Mouse (Mus musculus) midbrain, embryonic 13.5 days (tissue): ENCODE results near the gene Slc38a10. TPM values are rescaled to one million over a fixed set of nuclear protein-coding genes. Genes with fewer than 3 reads are reported as not detected.

ENCODE experiments used
- ATAC-seq: fragments of 200-750 bp; cut with Nextera tagmentation; 2 replicates; pipeline ENCODE4 v1.8.0; 2017; ENCODE audit warnings: mild to moderate bottlenecking, moderate TSS enrichment, moderate library complexity
- H3K27ac ChIP-seq: fragments of 300-500 bp; sonication (generic); 2 replicates; pipeline ENCODE4 v1.5.1; 2015; ENCODE audit warnings: inconsistent platforms, mild to moderate bottlenecking, moderate library complexity
- H3K27me3 ChIP-seq: fragments of 300-500 bp; sonication (generic); 2 replicates; pipeline ENCODE4 v1.6.1; 2015; ENCODE audit warnings: mild to moderate bottlenecking, inconsistent platforms
- H3K36me3 ChIP-seq: fragments of 300-500 bp; sonication (generic); 2 replicates; pipeline ENCODE4 v1.6.1; 2015; ENCODE audit warnings: mild to moderate bottlenecking, inconsistent platforms
- H3K4me1 ChIP-seq: fragments of 300-500 bp; sonication (generic); replicated peaks from 2 replicates; pipeline ENCODE4 v1.6.1; 2015; ENCODE audit warnings: inconsistent platforms
- H3K4me2 ChIP-seq: fragments of 300-500 bp; sonication (generic); replicated peaks from 2 replicates; pipeline ENCODE4 v1.6.1; 2015; ENCODE audit warnings: moderate library complexity, mild to moderate bottlenecking, inconsistent platforms
- H3K4me3 ChIP-seq: fragments of 300-500 bp; sonication (generic); replicated peaks from 2 replicates; pipeline ENCODE4 v1.5.1; 2015; ENCODE audit warnings: mild to moderate bottlenecking, inconsistent platforms
- H3K9ac ChIP-seq: fragments of 300-500 bp; sonication (generic); replicated peaks from 2 replicates; pipeline ENCODE4 v1.6.1; 2015; ENCODE audit warnings: mild to moderate bottlenecking, inconsistent platforms
- H3K9me3 ChIP-seq: fragments of 300-500 bp; sonication (generic); 2 replicates; pipeline ENCODE4 v1.6.1; 2016; ENCODE audit warnings: mild to moderate bottlenecking, inconsistent platforms
- WGBS: fragments of 180-500 bp; shearing (Covaris S2); methylation state at CpG from one replicate; pipeline ENCODE4 v1.1.7; 2015; 5-methylcytosine and 5-hydroxymethylcytosine counted together
- polyA plus RNA-seq: library from polyadenylated mRNA; unstranded; fragments of >200 nt; fragmentation: Nextera tagmentation; extraction: Ambion mirVana; gene quantifications from 2 replicates; pipeline ENCODE4 v1.2.1, GENCODE M21; 2015

The Slc38a10 gene
- polyA plus RNA-seq, 1 experiment from 2014 or later = 109 TPM

GRCm38 (mm10) chr11:120149510-120150200 is 1.5 kb downstream of the Slc38a10 start:
- Histone ChIP-seq H3K4me2 (peak overlapping the region; percentile 84), H3K9me3 (no peaks in the 10 kb centered on the region), H3K27ac (no peak overlapping the region), H3K4me1 (peaks cover 18% of the 10 kb centered on the region), H3K4me3 (peak overlapping the region; percentile 90), H3K27me3 (no peaks in the 10 kb centered on the region), H3K9ac (peak overlapping the region; percentile 89), H3K36me3 (no peaks in the 10 kb centered on the region)
- ATAC-seq = no peak
- 46% methylated on average over 6 of the region's 6 CpGs for WGBS

GRCm38 (mm10) chr11:120148201-120148855 is 2.8 kb downstream of the Slc38a10 start:
- H3K4me1 ChIP-seq = peaks cover 22% of the 10 kb centered on the region
- no peak overlapping the region for H3K27ac ChIP-seq
- no peak for ATAC-seq
- 0 out of 2 replicates have a peak, but pooled peaks cover 6% of the 10 kb centered on the region for H3K36me3 ChIP-seq
- H3K9me3 ChIP-seq = no peaks in the 10 kb centered on the region
- H3K9ac ChIP-seq = no peak overlapping the region
- WGBS = 89% methylated on average over 8 of the region's 8 CpGs
- H3K4me3 ChIP-seq = no peak overlapping the region
- no peak overlapping the region for H3K4me2 ChIP-seq
- no peaks in the 10 kb centered on the region for H3K27me3 ChIP-seq

- H3K4me2 ChIP-seq = no peak overlapping the region
- H3K4me1 ChIP-seq = peaks cover 15% of the 10 kb centered on the region
- ATAC-seq = no peak
- no peak overlapping the region for H3K4me3 ChIP-seq
- H3K9me3 ChIP-seq = no peaks in the 10 kb centered on the region
- 87% methylated on average over 13 of the region's 13 CpGs for WGBS
- no peaks in the 10 kb centered on the region for H3K27me3 ChIP-seq
- H3K9ac ChIP-seq = no peak overlapping the region
- H3K27ac ChIP-seq = no peak overlapping the region
- peaks cover 12% of the 10 kb centered on the region for H3K36me3 ChIP-seq
These were observed 7.2 kb downstream of the Slc38a10 start for GRCm38 (mm10) chr11:120143708-120144497.

- H3K27ac ChIP-seq = no peak overlapping the region
- H3K36me3 ChIP-seq = peaks cover 17% of the 10 kb centered on the region
- H3K4me1 ChIP-seq = peaks cover 14% of the 10 kb centered on the region
- no peak for ATAC-seq
- H3K4me3 ChIP-seq = no peak overlapping the region
- WGBS = 74% methylated on average over 3 of the region's 3 CpGs
- H3K4me2 ChIP-seq = no peak overlapping the region
- H3K27me3 ChIP-seq = no peaks in the 10 kb centered on the region
- H3K9ac ChIP-seq = no peak overlapping the region
- H3K9me3 ChIP-seq = no peaks in the 10 kb centered on the region
These were observed 8.5 kb downstream of the Slc38a10 start for GRCm38 (mm10) chr11:120142601-120143051.

GRCm38 (mm10) chr11:120140255-120140654 is 10.9 kb downstream of the Slc38a10 start:
- no peaks in the 10 kb centered on the region for H3K27me3 ChIP-seq
- H3K9ac ChIP-seq = no peak overlapping the region
- H3K27ac ChIP-seq = no peak overlapping the region
- no peak for ATAC-seq
- H3K4me1 ChIP-seq = peaks cover 22% of the 10 kb centered on the region
- no peak overlapping the region for H3K4me2 ChIP-seq
- H3K9me3 ChIP-seq = no peaks in the 10 kb centered on the region
- H3K36me3 ChIP-seq = peaks cover 20% of the 10 kb centered on the region
- no peak overlapping the region for H3K4me3 ChIP-seq
- WGBS = 70% methylated on average over 6 of the region's 6 CpGs

- H3K27ac ChIP-seq = no peak overlapping the region
- no peak overlapping the region for H3K4me3 ChIP-seq
- 92% methylated on average over 10 of the region's 10 CpGs for WGBS
- H3K27me3 ChIP-seq = no peaks in the 10 kb centered on the region
- ATAC-seq = no peak
- H3K9me3 ChIP-seq = no peaks in the 10 kb centered on the region
- H3K4me2 ChIP-seq = no peak overlapping the region
- H3K36me3 ChIP-seq = peaks cover 29% of the 10 kb centered on the region
- no peak overlapping the region for H3K9ac ChIP-seq
- H3K4me1 ChIP-seq = peaks cover 22% of the 10 kb centered on the region
These were observed 11.8 kb downstream of the Slc38a10 start for GRCm38 (mm10) chr11:120139309-120139731.

GRCm38 (mm10) chr11:120137625-120138004 is 13.5 kb downstream of the Slc38a10 start:
- no peaks in the 10 kb centered on the region for H3K9me3 ChIP-seq
- H3K4me1 ChIP-seq = peaks cover 14% of the 10 kb centered on the region
- H3K4me3 ChIP-seq = no peak overlapping the region
- 55% methylated on average over 5 of the region's 5 CpGs for WGBS
- H3K9ac ChIP-seq = no peak overlapping the region
- peaks cover 34% of the 10 kb centered on the region for H3K36me3 ChIP-seq
- no peaks in the 10 kb centered on the region for H3K27me3 ChIP-seq
- no peak overlapping the region for H3K27ac ChIP-seq
- no peak overlapping the region for H3K4me2 ChIP-seq
- no peak for ATAC-seq

GRCm38 (mm10) chr11:120136796-120137624 is 14.1 kb downstream of the Slc38a10 start:
- WGBS = 63% methylated on average over 23 of the region's 23 CpGs

GRCm38 (mm10) chr11:120136195-120136594 is 15.0 kb downstream of the Slc38a10 start:
- H3K4me2 ChIP-seq = no peak overlapping the region
- 95% methylated on average over 8 of the region's 8 CpGs for WGBS
- H3K36me3 ChIP-seq = peaks cover 48% of the 10 kb centered on the region
- H3K4me1 ChIP-seq = peaks cover 8% of the 10 kb centered on the region
- ATAC-seq = no peak
- H3K4me3 ChIP-seq = no peak overlapping the region
- H3K9ac ChIP-seq = no peak overlapping the region
- H3K27ac ChIP-seq = no peak overlapping the region
- H3K9me3 ChIP-seq = no peaks in the 10 kb centered on the region
- no peaks in the 10 kb centered on the region for H3K27me3 ChIP-seq

More at GRCm38 (mm10) chr11:120136796-120137624, 14.1 kb downstream of the Slc38a10 start:
- Histone ChIP-seq H3K36me3 (peaks cover 40% of the 10 kb centered on the region), H3K9me3 (no peaks in the 10 kb centered on the region), H3K9ac (no peak overlapping the region), H3K27me3 (no peaks in the 10 kb centered on the region), H3K27ac (no peak overlapping the region), H3K4me3 (no peak overlapping the region), H3K4me2 (no peak overlapping the region), H3K4me1 (peaks cover 8% of the 10 kb centered on the region)
- ATAC-seq = no peak

GRCm38 (mm10) chr11:120134847-120135530 is 16.2 kb downstream of the Slc38a10 start:
- H3K27me3 ChIP-seq = no peaks in the 10 kb centered on the region
- H3K9ac ChIP-seq = no peak overlapping the region
- H3K36me3 ChIP-seq = peaks cover 55% of the 10 kb centered on the region
- H3K4me1 ChIP-seq = peaks cover 8% of the 10 kb centered on the region
- no peaks in the 10 kb centered on the region for H3K9me3 ChIP-seq
- ATAC-seq = no peak
- no peak overlapping the region for H3K4me2 ChIP-seq
- H3K4me3 ChIP-seq = no peak overlapping the region
- H3K27ac ChIP-seq = no peak overlapping the region
- WGBS = 95% methylated on average over 9 of the region's 9 CpGs

GRCm38 (mm10) chr11:120134148-120134547 is 17.0 kb downstream of the Slc38a10 start:
- H3K27ac ChIP-seq = no peak overlapping the region
- ATAC-seq = no peak
- peaks cover 59% of the 10 kb centered on the region for H3K36me3 ChIP-seq
- H3K9me3 ChIP-seq = no peaks in the 10 kb centered on the region
- H3K4me1 ChIP-seq = peaks cover 8% of the 10 kb centered on the region
- no peaks in the 10 kb centered on the region for H3K27me3 ChIP-seq
- H3K4me2 ChIP-seq = no peak overlapping the region
- H3K4me3 ChIP-seq = no peak overlapping the region
- 98% methylated on average over 5 of the region's 5 CpGs for WGBS
- H3K9ac ChIP-seq = no peak overlapping the region
